Mouse (Mus musculus) E14TG2a.4 (cell line): ENCODE results near the gene Nup160.

Experiments
- H3K27me3 ChIP-seq: 2 replicates; pipeline ENCODE4 v1.6.1; 2014; ENCODE audit warnings: low read length, control low read depth; ENCODE audit not compliant: insufficient read depth
- H3K36me3 ChIP-seq: 2 replicates; pipeline ENCODE4 v1.6.1; 2014; ENCODE audit warnings: low read length, control low read depth; ENCODE audit not compliant: insufficient read depth
- H3K4me1 ChIP-seq: replicated peaks from 2 replicates; pipeline ENCODE4 v1.6.1; 2014; ENCODE audit warnings: low read depth, low read length, control low read depth
- H3K4me3 ChIP-seq: replicated peaks from 2 replicates; pipeline ENCODE4 v1.5.1; 2014; ENCODE audit warnings: mild to moderate bottlenecking, low read length
- H3K9me3 ChIP-seq: 2 replicates; pipeline ENCODE4 v1.6.1; 2014; ENCODE audit warnings: low read length, control low read depth
- CTCF ChIP-seq: conservative IDR thresholded peaks from 2 replicates; pipeline ENCODE4 v1.5.1; 2014; ENCODE audit warnings: low read length
- NANOG ChIP-seq: IDR thresholded peaks from 2 replicates; pipeline ENCODE4 v1.6.1; 2014; ENCODE audit warnings: borderline replicate concordance, low read length, mixed read lengths
- POU5F1 ChIP-seq: IDR thresholded peaks from 2 replicates; pipeline ENCODE4 v1.6.1; 2014; ENCODE audit warnings: low read length, borderline replicate concordance

Gene Nup160

GRCm38 (mm10) chr2:90781938-90782337, 104.9 kb downstream of the Nup160 start:
- peaks cover 44% of the 10 kb centered on the region for H3K36me3 ChIP-seq
- TF ChIP-seq CTCF = no peak
- TF ChIP-seq NANOG = no peak
- no peaks in the 10 kb centered on the region for H3K9me3 ChIP-seq
- H3K27me3 ChIP-seq = peaks cover 16% of the 10 kb centered on the region
- peaks cover 37% of the 10 kb centered on the region for H3K4me1 ChIP-seq
- no peak overlapping the region; the same call in 1 of the 2 replicates for H3K4me3 ChIP-seq

GRCm38 (mm10) chr2:90782458-90782857, 105.4 kb downstream of the Nup160 start, which contains the start of gene Agbl2:
Agbl2 (plus strand) TSS chr2:90782727.
- Histone ChIP-seq H3K27me3 (peaks cover 16% of the 10 kb centered on the region), H3K4me1 (peaks cover 37% of the 10 kb centered on the region), H3K4me3 (peak within 1 kb of the TSS; percentile 74), H3K36me3 (peaks cover 39% of the 10 kb centered on the region), H3K9me3 (no peaks in the 10 kb centered on the region)
- TF ChIP-seq CTCF (no peak), NANOG (no peak), POU5F1 (no peak)

GRCm38 (mm10) chr2:90782901-90783486, 106.0 kb downstream of the Nup160 start:
- Histone ChIP-seq H3K4me3 (peak overlapping the region; percentile 74), H3K4me1 (peaks cover 37% of the 10 kb centered on the region), H3K9me3 (no peaks in the 10 kb centered on the region), H3K27me3 (peaks cover 16% of the 10 kb centered on the region), H3K36me3 (peaks cover 34% of the 10 kb centered on the region)
- TF ChIP-seq NANOG (no peak), POU5F1 (no peak), CTCF (no peak)
